Mouse (Mus musculus) midbrain, embryonic 14.5 days (tissue): ENCODE data around the gene Agbl2. TPM values are rescaled to one million over a fixed set of nuclear protein-coding genes. Genes with fewer than 3 reads are reported as not detected.

ENCODE experiments used
- ATAC-seq: fragments of 200-750 bp; cut with Nextera tagmentation; 2 replicates; pipeline ENCODE4 v1.8.0; 2017; ENCODE audit warnings: moderate number of reproducible peaks, moderate library complexity; ENCODE audit not compliant: low FRiP score, low TSS enrichment
- DNase-seq: peaks from one replicate; pipeline ENCODE4 v3.0.0-alpha.2; 2015
- H3K27ac ChIP-seq: fragments of 300-500 bp; sonication (generic); replicated peaks from 2 replicates; pipeline ENCODE4 v1.5.1; 2014; ENCODE audit warnings: mild to moderate bottlenecking, low read depth, low read length, moderate library complexity
- H3K27me3 ChIP-seq: fragments of 300-500 bp; sonication (generic); 2 replicates; pipeline ENCODE4 v1.6.1; 2014; ENCODE audit warnings: low read length, control low read depth, mixed read lengths; ENCODE audit not compliant: control insufficient read depth, insufficient read depth
- H3K36me3 ChIP-seq: fragments of 300-500 bp; sonication (generic); 2 replicates; pipeline ENCODE4 v1.6.1; 2014; ENCODE audit warnings: low read length, control low read depth; ENCODE audit not compliant: control insufficient read depth, insufficient read depth
- H3K4me1 ChIP-seq: fragments of 300-500 bp; sonication (generic); 2 replicates; pipeline ENCODE4 v1.6.1; 2014; ENCODE audit warnings: mild to moderate bottlenecking, antibody characterized with exemption, low read length, control low read depth; ENCODE audit not compliant: control insufficient read depth, insufficient read depth
- H3K4me2 ChIP-seq: fragments of 300-500 bp; sonication (generic); 2 replicates; pipeline ENCODE4 v1.6.1; 2014; ENCODE audit warnings: mild to moderate bottlenecking, low read length, moderate library complexity
- H3K4me3 ChIP-seq: fragments of 300-500 bp; sonication (generic); replicated peaks from 2 replicates; pipeline ENCODE4 v1.5.1; 2014; ENCODE audit warnings: low read depth, low read length
- H3K9ac ChIP-seq: fragments of 300-500 bp; sonication (generic); replicated peaks from 2 replicates; pipeline ENCODE4 v1.6.1; 2014; ENCODE audit warnings: mild to moderate bottlenecking, low read length, moderate library complexity
- H3K9me3 ChIP-seq: fragments of 300-500 bp; sonication (generic); 2 replicates; pipeline ENCODE4 v1.6.1; 2016; ENCODE audit warnings: low read length, control low read depth, mixed read lengths; ENCODE audit not compliant: control insufficient read depth
- WGBS: fragments of 180-500 bp; shearing (Covaris S2); extraction: QIAGEN DNeasy Blood & Tissue Kit; methylation state at CpG from one replicate; pipeline ENCODE4 v1.1.7; 2014; 5-methylcytosine and 5-hydroxymethylcytosine counted together
- polyA plus RNA-seq: library from polyadenylated mRNA; unstranded; fragments of >200 nt; fragmentation: Nextera tagmentation; extraction: Ambion mirVana; gene quantifications from 2 replicates; pipeline ENCODE4 v1.2.1, GENCODE M21; 2014

Gene Agbl2
- polyA plus RNA-seq, 1 experiment from 2014 or later = 0.30 TPM

GRCm38 (mm10) chr2:90788126-90788525 lies 5.6 kb downstream of the Agbl2 start:
- Histone ChIP-seq H3K9me3 (no peaks in the 10 kb centered on the region), H3K27ac (no peak overlapping the region), H3K4me1 (0 out of 2 replicates have a peak, but pooled peaks cover under 1% of the 10 kb centered on the region), H3K36me3 (no peaks in the 10 kb centered on the region), H3K4me3 (no peak overlapping the region), H3K27me3 (no peaks in the 10 kb centered on the region), H3K9ac (no peak overlapping the region), H3K4me2 (no peak overlapping the region)
- ATAC-seq = no peak
- no peak for DNase-seq
- 87% methylated on average over 2 of the region's 2 CpGs for WGBS

GRCm38 (mm10) chr2:90808241-90809126 lies 26.0 kb downstream of the Agbl2 start:
- no peaks in the 10 kb centered on the region for H3K4me1 ChIP-seq
- no peak for DNase-seq
- ATAC-seq = no peak
- 89% methylated on average over 6 of the region's 6 CpGs for WGBS
- H3K9me3 ChIP-seq = no peaks in the 10 kb centered on the region
- H3K4me3 ChIP-seq = no peak overlapping the region
- no peak overlapping the region for H3K27ac ChIP-seq
- H3K36me3 ChIP-seq = no peaks in the 10 kb centered on the region
- no peak overlapping the region for H3K9ac ChIP-seq
- no peaks in the 10 kb centered on the region for H3K27me3 ChIP-seq
- H3K4me2 ChIP-seq = no peak overlapping the region

GRCm38 (mm10) chr2:90810751-90811150 lies 28.2 kb downstream of the Agbl2 start:
- ATAC-seq (no peak), DNase-seq (no peak)
- Histone ChIP-seq H3K4me1 (no peaks in the 10 kb centered on the region), H3K4me3 (no peak overlapping the region), H3K27ac (no peak overlapping the region), H3K9me3 (no peaks in the 10 kb centered on the region), H3K36me3 (no peaks in the 10 kb centered on the region), H3K27me3 (no peaks in the 10 kb centered on the region), H3K9ac (no peak overlapping the region), H3K4me2 (no peak overlapping the region)
- 90% methylated on average over 8 of the region's 8 CpGs for WGBS

- H3K4me1 ChIP-seq = no peaks in the 10 kb centered on the region
- no peaks in the 10 kb centered on the region for H3K36me3 ChIP-seq
- no peak overlapping the region for H3K4me2 ChIP-seq
- ATAC-seq (no peak), DNase-seq (no peak)
- no peak overlapping the region for H3K4me3 ChIP-seq
- H3K27ac ChIP-seq = no peak overlapping the region
- no peaks in the 10 kb centered on the region for H3K9me3 ChIP-seq
- WGBS = 86% methylated on average over 2 of the region's 2 CpGs
- no peak overlapping the region for H3K9ac ChIP-seq
- no peaks in the 10 kb centered on the region for H3K27me3 ChIP-seq
Measured at GRCm38 (mm10) chr2:90815266-90815665, 32.7 kb downstream of the Agbl2 start.

- ATAC-seq (no peak), DNase-seq (no peak)
- no peaks in the 10 kb centered on the region for H3K36me3 ChIP-seq
- H3K4me2 ChIP-seq = no peak overlapping the region
- no peak overlapping the region for H3K4me3 ChIP-seq
- H3K9ac ChIP-seq = no peak overlapping the region
- no peak overlapping the region for H3K27ac ChIP-seq
- H3K4me1 ChIP-seq = no peaks in the 10 kb centered on the region
- no peaks in the 10 kb centered on the region for H3K27me3 ChIP-seq
- 70% methylated on average over 4 of the region's 4 CpGs for WGBS
- no peaks in the 10 kb centered on the region for H3K9me3 ChIP-seq
Measured at GRCm38 (mm10) chr2:90816144-90816543, 33.6 kb downstream of the Agbl2 start.

GRCm38 (mm10) chr2:90818710-90819109 lies 36.2 kb downstream of the Agbl2 start:
- H3K36me3 ChIP-seq = no peaks in the 10 kb centered on the region
- H3K4me2 ChIP-seq = no peak overlapping the region
- H3K27me3 ChIP-seq = no peaks in the 10 kb centered on the region
- H3K9me3 ChIP-seq = no peaks in the 10 kb centered on the region
- H3K4me1 ChIP-seq = no peaks in the 10 kb centered on the region
- ATAC-seq = no peak
- H3K27ac ChIP-seq = no peak overlapping the region
- H3K9ac ChIP-seq = no peak overlapping the region
- WGBS = 90% methylated on average over 3 of the region's 3 CpGs
- DNase-seq = no peak
- no peak overlapping the region for H3K4me3 ChIP-seq

- ATAC-seq = no peak
- Histone ChIP-seq H3K36me3 (no peaks in the 10 kb centered on the region), H3K4me3 (no peak overlapping the region), H3K27me3 (no peaks in the 10 kb centered on the region), H3K9me3 (no peaks in the 10 kb centered on the region), H3K27ac (no peak overlapping the region), H3K4me2 (no peak overlapping the region), H3K9ac (no peak overlapping the region), H3K4me1 (no peaks in the 10 kb centered on the region)
- DNase-seq = no peak
- 79% methylated on average over 3 of the region's 3 CpGs for whole genome bisulfite sequencing
Measured at GRCm38 (mm10) chr2:90820894-90821293, 38.4 kb downstream of the Agbl2 start.

- no peaks in the 10 kb centered on the region for H3K27me3 ChIP-seq
- 84% methylated on average over 2 of the region's 2 CpGs for WGBS
- H3K4me3 ChIP-seq = no peak overlapping the region
- DNase-seq (no peak), ATAC-seq (no peak)
- no peak overlapping the region for H3K9ac ChIP-seq
- no peaks in the 10 kb centered on the region for H3K9me3 ChIP-seq
- no peak overlapping the region for H3K4me2 ChIP-seq
- no peaks in the 10 kb centered on the region for H3K36me3 ChIP-seq
- no peak overlapping the region for H3K27ac ChIP-seq
- H3K4me1 ChIP-seq = no peaks in the 10 kb centered on the region
Measured at GRCm38 (mm10) chr2:90822978-90823377, 40.5 kb downstream of the Agbl2 start.

GRCm38 (mm10) chr2:90823781-90824180 lies 41.3 kb downstream of the Agbl2 start:
- Histone ChIP-seq H3K27me3 (no peaks in the 10 kb centered on the region), H3K27ac (no peak overlapping the region), H3K9ac (no peak overlapping the region), H3K4me1 (no peaks in the 10 kb centered on the region), H3K4me2 (no peak overlapping the region), H3K9me3 (no peaks in the 10 kb centered on the region), H3K36me3 (no peaks in the 10 kb centered on the region), H3K4me3 (no peak overlapping the region)
- DNase-seq = no peak
- ATAC-seq = no peak
- WGBS = 85% methylated on average over 6 of the region's 6 CpGs
